Mouse (Mus musculus) C2C12 (cell line): ENCODE results near the gene Cbs. TPM values are rescaled to one million over a fixed set of nuclear protein-coding genes. Genes with fewer than 3 reads are reported as not detected.
"Not testable (repeated sequence)": the region's sequence is repeated elsewhere in the genome, so short reads cannot be mapped to it uniquely, and the experiment has no call there.

Experiments used
- H3K27me3 ChIP-seq: one replicate; pipeline ENCODE4 v1.6.1; 2011; ENCODE audit not compliant: control insufficient read depth, insufficient read depth, insufficient read length
- H3K36me3 ChIP-seq: one replicate; pipeline ENCODE4 v1.6.1; 2011; ENCODE audit not compliant: control insufficient read depth, insufficient read depth
- H3K4me3 ChIP-seq: one replicate; pipeline ENCODE4 v1.5.1; 2011; ENCODE audit warnings: mild to moderate bottlenecking, control low read depth; ENCODE audit not compliant: poor library complexity, insufficient read depth, severe bottlenecking
- H3K79me2 ChIP-seq: one replicate; pipeline ENCODE4 v1.6.1; 2011; ENCODE audit not compliant: control insufficient read depth, insufficient read depth
- H3K79me3 ChIP-seq: one replicate; pipeline ENCODE4 v1.6.1; 2011; ENCODE audit warnings: low read depth, control low read depth
- H3ac ChIP-seq: one replicate; pipeline ENCODE3; 2011; ENCODE audit warnings: low read depth; ENCODE audit not compliant: control insufficient read depth, insufficient read length
- CEBPB ChIP-seq: IDR thresholded peaks from one replicate; pipeline ENCODE4 v1.6.1; 2011; ENCODE audit warnings: low read depth, mild to moderate bottlenecking, control low read depth, moderate library complexity
- CTCF ChIP-seq: IDR thresholded peaks from one replicate; pipeline ENCODE4 v1.5.1; 2011; ENCODE audit not compliant: control insufficient read depth, insufficient read depth, insufficient read length
- FOSL1 ChIP-seq: IDR thresholded peaks from one replicate; pipeline ENCODE4 v1.8.0; 2011; ENCODE audit warnings: mild to moderate bottlenecking, low read length; ENCODE audit not compliant: poor library complexity, insufficient read depth, severe bottlenecking
- MAX ChIP-seq: IDR thresholded peaks from one replicate; pipeline ENCODE4 v1.6.1; 2011; ENCODE audit warnings: mild to moderate bottlenecking, control low read depth
- MYOD1 ChIP-seq: IDR thresholded peaks from one replicate; pipeline ENCODE4 v1.6.1; 2011; ENCODE audit warnings: low read depth; ENCODE audit not compliant: control insufficient read depth, insufficient read length
- MYOG ChIP-seq: IDR thresholded peaks from one replicate; pipeline ENCODE4 v1.6.1; 2011; ENCODE audit not compliant: control insufficient read depth, insufficient read length; ENCODE audit errors: extremely low read depth
- USF1 ChIP-seq: IDR thresholded peaks from one replicate; pipeline ENCODE4 v1.6.1; 2011; ENCODE audit warnings: low read depth, mild to moderate bottlenecking, control low read depth, moderate library complexity
- polyA plus RNA-seq: library from polyadenylated mRNA; unstranded; fragments of >200 nt; fragmentation: generic; extraction: Trizol; gene quantifications from one replicate; pipeline ENCODE4 v1.2.1, GENCODE M21; 2012; ENCODE audit warnings: missing spikeins

The Cbs gene
- polyA plus RNA-seq, 1 experiment: 0.25 TPM

DNA sequence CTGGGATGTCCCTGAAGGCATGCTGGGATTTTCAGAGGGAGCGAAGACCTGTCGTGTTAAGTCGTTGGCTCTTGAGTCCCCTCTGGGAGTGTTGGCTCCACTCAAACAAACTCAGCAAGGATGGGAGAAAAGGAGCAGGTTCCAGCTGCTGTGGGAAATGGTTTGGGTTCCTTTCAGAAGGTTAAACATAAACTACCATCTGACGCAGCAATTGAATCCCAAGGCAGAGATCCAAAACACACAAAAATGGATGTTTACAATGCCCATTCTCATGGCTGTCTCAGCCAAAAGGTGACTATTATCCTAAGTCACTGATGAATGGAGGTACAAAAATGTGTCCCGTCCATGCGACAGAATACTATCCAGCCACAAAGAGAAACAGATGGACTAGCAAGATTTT, 4.0 kb downstream of the Cbs start:
- TF ChIP-seq MYOG (no peak), MAX (no peak), FOSL1 (no peak), USF1 (no peak), MYOD1 (no peak), CEBPB (no peak), CTCF (no peak)
- H3K79me2 ChIP-seq: no peaks in the 10 kb centered on the region
- no peaks in the 10 kb centered on the region for H3K36me3 ChIP-seq

DNA sequence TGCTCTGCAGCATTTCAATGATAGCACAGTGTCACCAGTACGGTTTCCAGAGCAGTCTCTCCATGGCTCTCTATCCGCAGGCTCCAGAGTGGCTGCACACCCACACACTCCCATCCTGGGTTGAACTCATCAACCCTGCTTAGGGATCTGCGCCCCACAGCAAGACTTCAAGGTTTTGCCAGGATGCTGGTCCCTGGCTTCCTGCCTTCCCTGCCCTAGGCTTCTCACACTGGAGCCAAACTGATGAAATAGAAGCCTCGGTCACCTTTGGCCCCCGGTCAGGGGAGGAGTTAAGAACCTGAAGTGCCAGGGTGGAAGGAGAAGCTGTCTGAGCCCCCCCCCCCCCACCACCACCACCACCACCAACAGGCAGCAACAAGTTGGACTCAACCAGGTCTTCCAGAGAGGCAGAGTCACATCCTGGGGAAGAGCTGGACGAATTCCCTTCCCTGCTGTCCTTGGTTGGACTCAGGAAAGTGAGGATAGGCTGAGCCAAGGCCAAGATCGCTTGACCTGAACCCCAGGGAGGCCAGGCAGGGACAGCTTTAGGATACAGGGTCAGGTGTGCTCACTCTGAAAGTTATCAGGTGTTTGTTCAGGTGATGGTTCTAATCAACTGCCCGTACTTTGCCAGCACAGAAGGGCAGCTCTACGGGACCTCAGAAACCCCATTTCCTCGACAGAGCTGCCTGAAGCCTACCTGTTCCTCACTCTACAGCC, 5.8 kb downstream of the Cbs start:
- Histone ChIP-seq H3K79me2 (no peaks in the 10 kb centered on the region), H3ac (no peak overlapping the region), H3K27me3 (peaks cover 6% of the 10 kb centered on the region), H3K4me3 (no peak overlapping the region), H3K36me3 (no peaks in the 10 kb centered on the region), H3K79me3 (no peaks in the 10 kb centered on the region)
- TF ChIP-seq MYOG (no peak), FOSL1 (no peak), CEBPB (no peak), MAX (no peak), MYOD1 (no peak)

More for the DNA sequence above, 4.0 kb downstream of the Cbs start:
- H3ac ChIP-seq: no peak overlapping the region
- H3K79me3 ChIP-seq: no peaks in the 10 kb centered on the region
- peaks cover 6% of the 10 kb centered on the region for H3K27me3 ChIP-seq
- no peak overlapping the region for H3K4me3 ChIP-seq

DNA sequence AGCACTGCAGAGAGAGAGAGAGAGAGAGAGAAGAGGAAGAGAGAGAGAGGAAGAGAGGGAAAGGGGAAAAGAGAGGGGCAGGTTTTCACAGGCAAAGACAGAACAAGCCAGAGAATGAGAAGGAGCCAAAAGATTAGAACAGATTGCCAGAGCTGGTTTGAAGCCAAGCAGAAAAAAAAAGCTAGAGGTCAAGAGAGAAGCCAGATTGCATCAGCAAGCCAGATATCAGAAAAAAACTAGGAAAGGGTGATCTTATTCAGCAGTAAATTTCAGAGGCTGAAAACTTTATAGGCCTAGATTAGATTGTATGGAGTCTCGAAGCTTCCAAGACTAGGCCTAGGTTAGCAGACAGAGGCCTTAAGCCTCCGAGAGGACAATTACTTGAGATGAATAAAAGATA, 9.1 kb downstream of the Cbs start:
- Histone ChIP-seq H3K79me2 (no peaks in the 10 kb centered on the region), H3ac (no peak overlapping the region), H3K36me3 (no peaks in the 10 kb centered on the region), H3K79me3 (no peaks in the 10 kb centered on the region), H3K27me3 (peaks cover 22% of the 10 kb centered on the region), H3K4me3 (no peak overlapping the region)
- no peak for TF ChIP-seq FOSL1
- no peak for TF ChIP-seq USF1
- no peak for TF ChIP-seq MYOG
- no peak for TF ChIP-seq MYOD1
- TF ChIP-seq CTCF: no peak
- TF ChIP-seq MAX: no peak
- no peak for TF ChIP-seq CEBPB

DNA sequence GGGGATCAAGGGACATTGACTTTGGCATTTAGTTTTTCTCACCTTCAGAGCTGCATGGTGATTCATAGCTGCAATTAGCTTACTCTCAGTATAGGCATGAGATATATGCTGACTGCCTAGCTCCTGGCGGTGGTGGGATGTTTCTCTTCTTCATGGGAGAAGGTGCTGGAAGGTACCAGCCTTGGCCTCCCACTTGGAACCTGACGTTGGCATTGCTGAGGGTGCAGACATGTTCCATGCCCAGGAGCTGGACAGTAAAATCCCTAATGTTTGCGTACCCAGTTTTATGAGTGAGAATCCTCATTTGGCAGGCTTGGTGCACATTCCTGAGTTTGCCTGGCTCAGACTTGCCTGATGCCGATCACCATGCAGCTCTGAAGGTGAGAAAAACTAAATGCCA, 13.9 kb downstream of the Cbs start:
- no peaks in the 10 kb centered on the region for H3K36me3 ChIP-seq
- H3K4me3 ChIP-seq: no peak overlapping the region
- no peak overlapping the region for H3ac ChIP-seq
- H3K79me3 ChIP-seq: no peaks in the 10 kb centered on the region
- no peak for TF ChIP-seq MAX
- no peak for TF ChIP-seq MYOG
- no peak for TF ChIP-seq CEBPB
- no peak for TF ChIP-seq CTCF
- TF ChIP-seq MYOD1: no peak
- no peak for TF ChIP-seq FOSL1
- no peak for TF ChIP-seq USF1
- peaks cover 46% of the 10 kb centered on the region for H3K27me3 ChIP-seq
- H3K79me2 ChIP-seq: no peaks in the 10 kb centered on the region

DNA sequence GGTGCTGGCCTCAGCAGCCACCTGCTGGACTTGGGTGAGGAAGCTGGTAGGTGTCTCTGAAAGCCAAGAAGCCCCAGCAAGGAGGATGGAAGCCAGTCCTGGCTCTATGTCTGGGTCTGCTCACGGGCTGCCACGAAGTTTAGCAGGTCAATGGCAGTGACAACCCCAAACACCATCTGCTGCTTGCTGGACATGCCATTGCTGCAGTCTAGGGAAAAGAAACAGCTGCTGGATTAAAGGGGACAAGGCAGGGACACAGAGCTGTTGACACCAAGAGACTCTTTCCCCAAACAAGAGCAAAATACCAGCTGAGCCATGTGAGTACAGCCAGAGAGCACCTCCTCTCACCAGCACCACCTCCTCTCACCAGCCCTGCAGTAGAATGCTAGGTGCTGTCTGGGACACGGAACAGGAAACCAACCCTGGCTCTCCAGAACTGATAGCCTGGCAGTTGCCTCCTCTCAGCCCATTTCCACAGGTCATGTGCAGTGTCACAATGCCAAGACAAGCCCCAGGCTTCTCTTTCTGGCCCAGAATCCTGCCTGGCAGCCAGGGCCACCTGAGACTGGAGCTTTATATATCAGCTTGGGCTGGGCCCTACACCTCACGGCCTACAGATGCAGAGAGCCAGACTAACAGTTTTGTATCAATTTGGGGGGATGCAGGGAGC, 23.8 kb downstream of the Cbs start:
- peaks cover 11% of the 10 kb centered on the region for H3K27me3 ChIP-seq
- no peaks in the 10 kb centered on the region for H3K79me2 ChIP-seq
- H3ac ChIP-seq: no peak overlapping the region
- no peaks in the 10 kb centered on the region for H3K36me3 ChIP-seq
- TF ChIP-seq MYOD1 (no peak), MYOG (no peak), CTCF (no peak), CEBPB (no peak), FOSL1 (no peak), USF1 (no peak), MAX (no peak)
- no peaks in the 10 kb centered on the region for H3K79me3 ChIP-seq
- no peak overlapping the region for H3K4me3 ChIP-seq

DNA sequence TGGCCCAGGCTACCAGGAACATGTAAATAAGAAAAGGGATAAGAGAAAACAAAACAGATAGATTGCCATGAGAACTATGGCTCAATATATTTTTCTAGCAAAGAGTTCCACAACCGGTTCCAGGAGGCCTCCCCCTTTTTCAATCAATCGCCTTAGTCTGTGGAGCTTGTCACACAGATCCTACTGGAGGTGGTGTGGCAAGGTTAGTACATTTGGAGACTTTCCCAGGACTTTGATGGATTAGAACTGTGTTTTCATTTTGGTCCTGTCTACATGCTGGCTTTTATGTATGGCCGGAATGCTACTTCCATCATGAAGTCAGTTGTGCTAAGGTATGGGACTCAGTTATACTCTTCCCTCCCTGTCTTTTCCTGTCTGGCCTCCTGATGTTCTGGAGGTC, 27.1 kb downstream of the Cbs start:
- no peak for TF ChIP-seq CEBPB
- TF ChIP-seq CTCF: no peak
- no peak for TF ChIP-seq USF1
- no peak for TF ChIP-seq MYOG
- TF ChIP-seq FOSL1: no peak
- TF ChIP-seq MAX: no peak
- TF ChIP-seq MYOD1: no peak
- Histone ChIP-seq H3K79me2 (no peaks in the 10 kb centered on the region), H3K79me3 (no peaks in the 10 kb centered on the region)

DNA sequence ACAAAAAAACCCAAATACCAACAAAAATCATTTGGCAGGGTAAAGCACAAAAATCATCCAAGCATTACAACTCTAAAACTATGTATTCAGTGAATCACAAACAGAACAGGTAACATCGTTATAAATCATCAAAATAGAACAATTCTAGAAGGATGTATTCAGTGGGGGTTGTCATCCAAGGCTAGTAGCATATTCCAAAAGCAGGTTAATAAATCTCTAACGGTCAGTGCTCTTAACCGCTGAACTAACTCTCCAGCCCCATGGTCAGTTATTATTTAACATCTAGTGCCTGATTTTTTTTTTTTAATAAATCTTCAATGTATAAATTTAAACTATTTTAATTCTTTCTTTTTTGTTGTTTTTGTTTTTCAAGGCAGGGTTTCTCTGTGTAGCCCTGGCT, 27.9 kb downstream of the Cbs start:
- not testable (repeated sequence) for H3K27me3 ChIP-seq, H3K4me3 ChIP-seq, H3K79me2 ChIP-seq, H3K79me3 ChIP-seq, H3ac ChIP-seq
- H3K36me3 ChIP-seq: peaks cover 12% of the 10 kb centered on the region

More for the DNA sequence above, 27.1 kb downstream of the Cbs start:
- Histone ChIP-seq H3ac (no peak overlapping the region), H3K4me3 (no peak overlapping the region), H3K27me3 (no peaks in the 10 kb centered on the region), H3K36me3 (peaks cover 12% of the 10 kb centered on the region)
